Mouse (Mus musculus): ENCODE results near the gene Avpi1.
"Not testable (repeated sequence)": the region's sequence is repeated elsewhere in the genome, so short reads cannot be mapped to it uniquely, and the experiment has no call there.

The Avpi1 gene

GRCm38 (mm10) chr19:42115783-42116335 lies 13.0 kb downstream of the Avpi1 start:
- DNase-seq (ENCODE audit: low spot score), result no peak

- DNase-seq (ENCODE audit: low spot score), result no peak
Measured at GRCm38 (mm10) chr19:42104681-42105080, 24.2 kb downstream of the Avpi1 start.

GRCm38 (mm10) chr19:42099406-42099805 lies 29.5 kb downstream of the Avpi1 start:
- no peak for DNase-seq (ENCODE audit: low spot score)

GRCm38 (mm10) chr19:42090637-42091141 lies 38.2 kb downstream of the Avpi1 start:
- peak; percentile 64 for DNase-seq (ENCODE audit: low spot score)

- peak; percentile 98 for DNase-seq (ENCODE audit: low spot score)
Measured at GRCm38 (mm10) chr19:42089748-42090595, 38.9 kb downstream of the Avpi1 start, which contains the start of gene Pi4k2a. Gene Pi4k2a (plus strand): TSS chr19:42090470.

- peak; percentile 63 for DNase-seq (ENCODE audit: low spot score)
Measured at GRCm38 (mm10) chr19:42089103-42089747, 39.6 kb downstream of the Avpi1 start.

GRCm38 (mm10) chr19:42086166-42086565 lies 42.7 kb downstream of the Avpi1 start, which contains the start of gene Morn4:
Gene Morn4 (minus strand): TSS chr19:42086357.
- peak; percentile 92 for DNase-seq (ENCODE audit: low spot score)

- no peak for DNase-seq (ENCODE audit: low spot score)
Measured at GRCm38 (mm10) chr19:42085690-42086089, 43.2 kb downstream of the Avpi1 start.

- not testable (repeated sequence) for DNase-seq (ENCODE audit: low spot score)
Measured at GRCm38 (mm10) chr19:42081613-42082012, 47.2 kb downstream of the Avpi1 start.

GRCm38 (mm10) chr19:42080469-42080868 lies 48.4 kb downstream of the Avpi1 start:
- no peak for DNase-seq (ENCODE audit: low spot score)

GRCm38 (mm10) chr19:42079950-42080349 lies 48.9 kb downstream of the Avpi1 start:
- DNase-seq (ENCODE audit: low spot score), result no peak

- DNase-seq (ENCODE audit: low spot score), result no peak
Measured at GRCm38 (mm10) chr19:42079006-42079405, 49.9 kb downstream of the Avpi1 start.

GRCm38 (mm10) chr19:42078566-42078965 lies 50.3 kb downstream of the Avpi1 start:
- DNase-seq (ENCODE audit: low spot score), result no peak

GRCm38 (mm10) chr19:42075992-42076391 lies 52.9 kb downstream of the Avpi1 start:
- no peak for DNase-seq (ENCODE audit: low spot score)

- DNase-seq (ENCODE audit: low spot score), result no peak
Measured at GRCm38 (mm10) chr19:42075051-42075450, 53.8 kb downstream of the Avpi1 start.

Data from testis, postnatal 10 days (tissue).